1 mouse cellular context compared by ENCODE assay signal in the genomic region with DNA sequence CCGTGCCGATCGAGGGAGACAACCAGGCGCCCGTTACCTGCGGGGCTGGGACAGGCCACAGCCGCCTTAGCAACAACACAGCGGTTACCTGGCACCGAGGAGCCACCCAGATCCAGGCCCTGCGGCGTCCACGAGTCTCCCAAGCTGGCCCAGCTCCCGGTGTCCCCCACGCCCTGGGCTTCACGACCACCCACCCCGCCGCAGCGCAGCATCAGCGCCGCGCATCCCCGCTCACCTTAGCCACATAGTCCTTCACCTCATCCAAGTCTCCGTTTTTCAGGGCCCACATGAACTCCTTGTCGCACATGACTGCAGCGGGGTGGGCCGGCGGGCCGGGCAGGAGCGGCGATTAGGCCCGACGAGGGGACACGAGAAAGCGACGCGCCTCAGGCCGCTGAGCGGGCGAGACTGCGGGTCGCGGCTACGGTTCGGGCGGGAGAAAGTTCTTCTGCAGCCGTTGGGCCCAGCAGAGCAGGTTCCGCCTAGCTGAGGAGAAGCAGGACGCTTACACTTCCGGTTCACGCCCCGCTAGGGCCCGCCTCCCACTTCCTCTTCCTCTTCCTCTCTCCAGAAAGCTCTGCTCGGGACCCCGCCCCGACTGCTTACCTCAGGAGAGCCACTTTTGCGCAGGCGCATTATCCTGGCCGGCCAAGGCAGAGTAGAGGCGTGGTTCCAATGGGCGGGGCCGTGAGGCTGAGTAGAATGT.
TF ChIP-seq lines count a peak whose summit lies in the region.

A gene (minus strand): TSS at position 585 of the 706 bp plus-strand sequence.

TF ChIP-seq in CH12.LX, 34 proteins besides CTCF, POLR2A, EP300 and RAD21 (continued from another document):
- TF ChIP-seq KAT2A (IDR thresholded peaks at IDR 0.05; ENCODE audit: insufficient replicate concordance, low read length) (peak; percentile 86; the same call in 1 of the 2 replicates), ETS1 (conservative IDR thresholded peaks at IDR 0.05; ENCODE audit: low read depth, low read length) (no peak; the same call in 1 of the 2 replicates), MAFK (IDR thresholded peaks at IDR 0.05; ENCODE audit: insufficient replicate concordance, low read length) (no peak), JUND (conservative IDR thresholded peaks at IDR 0.05; ENCODE audit: low read depth, low read length) (no peak), NRF1 (IDR thresholded peaks at IDR 0.05; ENCODE audit: low read depth, low read length) (peak; percentile 83), HCFC1 (IDR thresholded peaks at IDR 0.05; ENCODE audit: low read depth, low read length) (peak; percentile 91), MEF2A (IDR thresholded peaks at IDR 0.05; ENCODE audit: borderline replicate concordance, low read depth, low read length) (no peak), RCOR1 (conservative IDR thresholded peaks at IDR 0.05; ENCODE audit: low read depth, low read length) (no peak), ZNF384 (IDR thresholded peaks at IDR 0.05; ENCODE audit: low read depth, low read length) (no peak), E2F4 (IDR thresholded peaks at IDR 0.05; ENCODE audit: insufficient replicate concordance, low read depth, low read length) (no peak), IRF4 (IDR thresholded peaks at IDR 0.05; ENCODE audit: low read depth, low read length) (peak; percentile 61), BHLHE40 (IDR thresholded peaks at IDR 0.05; ENCODE audit: low read depth, low read length) (no peak), CHD2 (IDR thresholded peaks at IDR 0.05; ENCODE audit: low read length) (peak; percentile 76; the same call in 1 of the 2 replicates), ZKSCAN1 (IDR thresholded peaks at IDR 0.05; ENCODE audit: borderline replicate concordance, low read depth, low read length) (no peak), JUN (IDR thresholded peaks at IDR 0.05; ENCODE audit: insufficient read depth, low read depth, low read length) (no peak), ELF1 (IDR thresholded peaks at IDR 0.05; ENCODE audit: low read depth, low read length) (peak; percentile 97), SIN3A (IDR thresholded peaks at IDR 0.05; ENCODE audit: low read length) (peak; percentile 86)
